Mouse (Mus musculus) spleen, adult 2 months (tissue): ENCODE measurements around the gene Ccdc58.

ENCODE experiments used
- CTCF ChIP-seq: fragments of 200-500 bp; IDR thresholded peaks from 2 replicates; pipeline ENCODE4 v1.5.1; 2011; ENCODE audit warnings: mild to moderate bottlenecking, inconsistent platforms; ENCODE audit not compliant: insufficient read depth, insufficient read length, insufficient replicate concordance; ENCODE audit errors: extremely low read depth
- POLR2A ChIP-seq: fragments of 200-500 bp; IDR thresholded peaks from 2 replicates; pipeline ENCODE4 v1.6.1; 2011; ENCODE audit warnings: low read depth, low read length, inconsistent platforms

DNA sequence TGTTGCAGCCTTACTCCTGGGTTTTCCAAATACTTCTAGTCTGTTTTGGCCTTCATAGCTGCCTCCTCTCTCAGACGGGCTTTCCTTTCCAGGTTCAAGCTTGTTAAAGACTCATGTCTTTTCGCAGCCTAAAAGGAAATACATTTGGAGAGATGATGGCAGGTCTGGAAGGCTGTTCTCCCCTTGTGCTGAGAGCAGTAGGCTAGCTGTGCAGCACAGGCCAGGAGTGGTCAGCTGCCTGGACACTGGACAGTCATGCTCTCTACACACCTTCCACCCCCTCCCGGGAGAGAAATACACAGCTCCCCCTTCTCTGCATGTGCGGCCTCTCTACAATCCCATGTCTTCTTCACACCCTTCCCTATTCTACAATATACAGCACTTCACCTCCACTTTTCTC, 27.5 kb upstream of the Ccdc58 start:
- TF ChIP-seq CTCF, result no peak
- no peak for TF ChIP-seq POLR2A
